Mouse (Mus musculus) spleen, adult 18-20 months (tissue): Measurements from ENCODE around the gene Arpc4.

Experiments
- DNase-seq, 2 experiments: peaks; one replicate each; pipeline ENCODE4 v3.0.0; 2022; ENCODE audit warnings: mixed read lengths in 2 of 2

Arpc4 gene

DNA sequence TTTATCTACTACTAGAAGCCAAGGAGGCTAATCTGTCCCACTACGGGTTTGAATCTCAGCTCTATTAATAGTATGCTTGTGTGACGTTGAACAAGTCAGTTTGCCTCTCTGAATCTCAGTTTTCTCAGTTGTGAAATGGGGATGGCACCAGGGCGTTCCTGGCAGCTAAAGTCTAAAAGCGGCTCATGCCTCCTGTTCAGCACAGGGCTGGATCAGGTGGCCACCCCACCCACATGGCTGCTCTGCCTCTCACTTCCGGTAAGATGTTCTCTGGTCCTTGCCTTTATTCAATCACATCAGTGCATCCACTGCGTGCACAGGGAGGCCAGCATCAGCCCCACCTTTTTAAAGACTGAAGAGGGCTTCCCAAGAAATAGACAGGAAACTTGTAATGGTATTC lies 27.6 kb downstream of the Arpc4 start:
- no peak for DNase-seq

DNA sequence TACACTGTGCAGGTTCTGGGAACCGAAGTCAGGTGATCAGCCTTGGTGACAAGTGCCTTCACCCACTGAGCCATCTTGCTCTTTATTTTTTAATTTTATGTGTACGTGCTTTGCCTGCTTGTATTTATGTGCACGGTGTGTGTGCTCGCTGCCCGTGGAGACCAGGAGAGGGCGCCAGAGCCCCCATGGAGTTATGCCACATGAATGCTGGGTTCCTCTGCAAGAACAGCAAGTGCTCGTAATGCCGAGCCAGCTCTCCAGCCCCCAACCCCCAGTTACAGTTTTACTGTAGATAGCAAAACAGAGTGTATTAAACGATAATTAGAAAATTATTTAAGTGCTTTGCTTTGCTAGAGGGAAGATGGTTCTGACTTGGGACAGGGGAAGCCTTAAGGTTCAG lies 28.8 kb downstream of the Arpc4 start:
- DNase-seq: no peak

DNA sequence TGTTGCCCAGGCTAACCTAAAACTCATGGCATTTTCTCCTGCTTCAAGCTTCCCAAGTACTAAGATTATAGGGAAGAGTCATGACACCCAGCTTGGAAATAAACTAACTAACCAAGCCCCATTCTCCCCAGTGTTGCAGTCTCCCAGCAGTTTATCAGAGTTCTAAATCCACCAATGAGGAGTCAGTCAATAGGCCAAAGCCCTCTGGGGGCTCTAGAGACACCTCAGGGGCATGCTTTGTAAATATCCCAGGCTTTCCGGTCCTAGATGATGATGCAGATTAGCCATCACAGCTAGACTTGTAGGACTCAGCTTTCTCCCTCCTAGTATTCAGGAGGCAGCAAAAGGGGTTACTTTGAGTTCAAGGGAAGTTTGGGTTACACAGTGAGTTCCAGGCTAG lies 32.1 kb downstream of the Arpc4 start:
- no peak for DNase-seq

- DNase-seq: no peak
Measured at GRCm38 (mm10) chr6:113416416-113416815, 38.5 kb downstream of the Arpc4 start.

- no peak for DNase-seq
Measured at GRCm38 (mm10) chr6:113418441-113419198, 40.7 kb downstream of the Arpc4 start.

- DNase-seq: peak; percentile 96 to 99
Measured at GRCm38 (mm10) chr6:113419199-113419587, 41.3 kb downstream of the Arpc4 start, which contains the start of gene Rpusd3. Gene Rpusd3, minus strand, starts transcription at chr6:113419340.

DNA sequence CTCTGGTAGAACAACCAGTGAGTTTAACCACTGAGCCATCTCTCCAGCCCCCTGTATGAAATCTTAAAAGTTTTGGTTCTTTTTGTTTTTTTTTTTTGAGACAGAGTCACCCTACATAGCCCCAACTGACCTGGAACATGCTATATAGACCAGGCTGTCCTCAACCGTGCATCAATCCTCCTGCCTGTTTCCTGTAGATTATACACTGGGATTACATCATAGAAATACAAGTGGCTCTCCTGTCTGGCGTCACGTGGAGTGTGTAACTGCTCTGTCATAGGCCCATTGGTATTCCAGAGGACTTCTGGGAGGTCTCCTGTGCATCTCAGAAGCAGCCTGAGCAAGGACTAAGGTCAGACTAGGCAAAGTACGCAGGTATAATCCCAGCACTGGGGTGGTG lies 45.1 kb downstream of the Arpc4 start:
- DNase-seq: no peak

DNA sequence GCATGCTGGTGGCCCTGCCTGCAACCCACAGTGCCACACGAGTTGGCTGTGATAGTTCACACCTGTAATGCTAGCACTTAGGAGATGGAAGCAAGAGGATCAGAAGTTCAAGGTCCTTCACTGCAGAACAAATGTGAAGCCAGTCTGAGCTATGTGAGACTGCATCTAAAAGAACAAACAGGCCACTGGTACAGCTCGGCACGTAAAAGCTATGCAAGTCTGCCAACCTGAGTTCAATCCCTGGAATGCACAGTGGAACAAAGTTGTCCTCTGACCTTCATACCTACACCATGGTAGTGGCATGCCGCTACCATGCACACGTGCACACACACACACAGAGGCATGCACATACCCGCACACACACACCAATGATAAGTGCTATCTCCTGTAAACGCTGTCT lies 46.3 kb downstream of the Arpc4 start:
- DNase-seq: no peak

DNA sequence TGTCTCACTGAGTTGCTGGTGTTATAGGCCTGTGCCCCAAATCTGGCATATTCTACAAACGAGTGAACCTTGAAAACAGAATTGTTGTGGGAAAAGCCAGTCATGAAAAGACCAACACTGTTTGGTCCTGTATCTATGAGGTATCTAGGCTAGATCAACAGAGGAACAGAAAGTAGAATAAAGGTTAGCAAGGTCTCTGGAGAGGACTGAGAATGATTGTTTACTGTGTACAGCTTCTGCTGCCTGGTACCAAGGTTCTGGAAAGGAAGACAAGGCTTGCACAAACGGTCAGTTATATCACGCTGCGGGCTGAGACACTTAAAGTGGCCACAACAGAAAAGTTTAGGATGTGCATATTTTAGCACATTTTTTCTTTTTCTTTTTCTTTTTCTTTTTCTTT lies 48.8 kb downstream of the Arpc4 start:
- DNase-seq: no peak

GRCm38 (mm10) chr6:113427397-113427796 lies 49.5 kb downstream of the Arpc4 start:
- peak in 1 of 2 experiments; percentile 26 for DNase-seq

DNA sequence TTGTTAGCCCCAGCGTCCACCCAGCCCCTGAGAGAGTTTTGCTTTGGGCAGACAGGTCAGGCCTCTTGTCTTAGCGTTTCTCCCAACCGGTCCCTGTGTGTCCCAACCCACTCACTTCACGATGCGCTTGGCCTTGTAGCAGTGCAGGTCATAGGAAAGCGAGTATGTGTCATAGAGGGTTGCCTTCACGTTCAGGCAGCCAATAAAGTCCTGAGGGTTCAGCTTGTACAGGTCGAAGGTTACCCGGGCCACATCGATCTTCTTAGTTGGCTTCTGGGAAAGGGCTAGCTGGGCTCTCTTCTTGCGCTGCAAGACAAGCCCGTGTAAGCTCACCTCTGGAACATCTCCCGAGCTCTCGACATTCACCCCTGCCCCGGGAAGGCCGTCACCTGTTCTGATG lies 50.1 kb downstream of the Arpc4 start:
- no peak for DNase-seq

- no peak for DNase-seq
Measured at GRCm38 (mm10) chr6:113429965-113430364, 52.0 kb downstream of the Arpc4 start.

GRCm38 (mm10) chr6:113430846-113431245 lies 52.9 kb downstream of the Arpc4 start:
- DNase-seq: no peak

DNA sequence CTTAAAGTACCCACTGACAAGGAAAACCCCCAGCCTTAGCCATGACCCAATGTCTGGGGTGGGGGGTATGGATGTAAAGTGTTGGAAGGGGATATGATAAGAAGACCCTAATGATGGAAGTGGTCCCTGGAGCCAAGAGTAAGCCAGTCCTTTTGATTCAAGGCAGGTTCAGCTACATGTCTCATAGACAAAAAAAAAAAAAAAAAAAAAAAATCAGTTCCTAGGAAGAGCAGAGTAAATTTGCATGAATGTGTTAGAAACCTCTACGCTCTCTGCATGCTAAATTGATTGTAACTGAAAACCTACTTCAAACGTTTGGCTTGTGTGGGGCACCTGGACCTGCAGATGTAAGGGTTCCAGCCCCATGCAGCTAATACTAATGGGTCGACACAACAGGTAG lies 53.9 kb downstream of the Arpc4 start:
- DNase-seq: no peak

DNA sequence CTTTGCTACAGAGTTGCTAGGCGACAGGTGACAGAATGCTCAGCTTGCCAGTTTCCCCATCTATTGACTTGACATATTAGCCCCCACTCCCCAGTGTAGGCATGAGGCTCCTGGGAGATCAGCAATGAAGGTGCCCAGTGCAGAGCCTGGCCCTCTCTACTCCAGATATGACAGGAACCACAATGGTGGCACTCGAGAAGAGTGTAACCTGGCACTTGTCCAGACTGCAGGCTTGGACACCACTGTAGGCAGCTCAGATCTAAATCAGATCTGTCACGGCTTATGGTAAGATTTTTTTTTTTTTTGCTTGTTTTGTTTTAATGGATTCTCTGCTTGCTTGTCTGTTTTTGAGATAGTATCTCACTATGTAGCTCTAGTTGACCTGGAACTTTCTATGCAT lies 55.7 kb downstream of the Arpc4 start:
- no peak for DNase-seq

DNA sequence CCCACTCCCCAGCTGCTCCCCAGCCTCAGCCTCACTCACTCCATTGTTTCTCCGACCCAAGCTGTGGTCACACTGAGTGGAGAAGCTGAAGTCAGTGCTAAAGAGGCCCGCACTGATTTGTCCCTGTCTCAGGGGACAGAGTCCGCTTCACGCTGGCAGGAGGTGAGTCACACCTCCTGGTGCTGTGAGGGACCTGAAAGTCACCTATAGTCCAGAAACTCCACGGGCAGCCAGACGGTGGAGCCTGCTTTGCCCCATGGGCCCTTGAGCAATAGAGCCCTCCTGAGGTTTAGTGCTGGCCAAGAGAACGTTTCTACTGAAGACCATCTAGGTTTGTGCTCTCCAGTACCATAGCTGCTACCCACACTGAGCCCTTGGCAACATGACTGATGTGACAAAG lies 56.8 kb downstream of the Arpc4 start:
- no peak for DNase-seq

DNA sequence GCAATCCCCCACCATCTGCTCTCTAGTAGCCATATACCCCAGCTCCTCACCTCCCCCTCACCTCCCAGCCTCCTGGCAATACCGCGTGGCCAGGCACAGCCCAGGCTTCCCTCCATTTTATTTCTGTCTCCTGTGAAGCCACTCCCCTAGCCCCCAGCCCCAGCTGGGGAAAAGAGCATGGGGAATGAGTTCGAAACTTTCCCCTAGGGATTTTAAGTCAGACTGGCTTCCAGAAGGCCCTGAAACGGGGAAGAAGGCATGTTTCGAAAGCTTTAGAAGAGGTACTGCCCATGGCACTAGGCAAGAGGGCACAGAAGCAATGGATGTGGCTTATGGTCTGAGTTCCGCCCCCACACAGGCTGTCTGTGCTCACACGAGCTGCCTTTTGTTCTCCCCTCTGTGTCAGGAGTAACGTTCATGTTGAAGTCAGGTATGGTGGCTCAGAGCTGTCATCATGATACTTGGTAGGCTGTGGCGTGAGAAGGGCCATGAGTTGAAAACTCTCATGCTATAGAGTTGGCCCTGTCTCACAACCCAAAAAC lies 57.8 kb downstream of the Arpc4 start, which contains the start of gene Cidec:
Cidec (minus strand) TSS at position 97 of the 542 bp plus-strand sequence.
- no peak for DNase-seq

- no peak for DNase-seq
Measured at GRCm38 (mm10) chr6:113437135-113437534, 59.2 kb downstream of the Arpc4 start.

GRCm38 (mm10) chr6:113438721-113439430 lies 61.0 kb downstream of the Arpc4 start:
- no peak for DNase-seq
